Mouse (Mus musculus): Measurements from ENCODE around the gene Sec14l2. TPM values are rescaled to one million over a fixed set of nuclear protein-coding genes. Genes with fewer than 3 reads are reported as not detected.

The Sec14l2 gene
- 9.1 and 9.8 TPM in 2 replicates for polyA plus RNA-seq (2012; rRNA removed)

GRCm38 (mm10) chr11:4122742-4123579 lies at the start of gene Sec14l2:
Gene Sec14l2, minus strand, starts transcription at chr11:4123415.

GRCm38 (mm10) chr11:4159808-4160708 lies 36.8 kb upstream of the Sec14l2 start, which contains the start of the genes Ccdc157 and Sf3a1:
Gene Ccdc157, minus strand, starts transcription at chr11:4160293.
Gene Sf3a1, plus strand, starts transcription at chr11:4160350.

GRCm38 (mm10) chr11:4134986-4135935 lies 12.0 kb upstream of the Sec14l2 start, which contains the start of gene Rnf215:
Gene Rnf215, plus strand, starts transcription at chr11:4135202.

GRCm38 (mm10) chr11:4095171-4096053 lies 27.8 kb downstream of the Sec14l2 start, which contains the start of gene Mtfp1:
Gene Mtfp1, minus strand, starts transcription at chr11:4095445.

GRCm38 (mm10) chr11:4064627-4065122 lies 58.5 kb downstream of the Sec14l2 start, which contains the start of gene Sec14l3:
Gene Sec14l3, plus strand, starts transcription at chr11:4064841.

Other genes starting within 250 kb of the Sec14l2 start
- 0.03 TPM in 2 replicates for gene 4921536K21Rik, start 228.3 kb downstream of the Sec14l2 start, polyA plus RNA-seq (2012; rRNA removed)
- 0.14 and 0.17 TPM in 2 replicates for gene Dusp18, start 228.2 kb downstream of the Sec14l2 start, polyA plus RNA-seq (2012; rRNA removed)
- gene Slc35e4, start 208.8 kb downstream of the Sec14l2 start, polyA plus RNA-seq (2012; rRNA removed), result 0.27 and 0.32 TPM in 2 replicates
- gene Tcn2, start 191.3 kb downstream of the Sec14l2 start, polyA plus RNA-seq (2012; rRNA removed), result 12.6 and 15.1 TPM in 2 replicates
- 37.2 and 39.6 TPM in 2 replicates for gene Pes1, start 159.4 kb downstream of the Sec14l2 start, polyA plus RNA-seq (2012; rRNA removed)
- gene 4930556J24Rik, start 146.6 kb downstream of the Sec14l2 start, polyA plus RNA-seq (2012; rRNA removed), result not detected in 2 replicates
- 0.90 and 1.0 TPM in 2 replicates for gene Gal3st1, start 139.8 kb downstream of the Sec14l2 start, polyA plus RNA-seq (2012; rRNA removed)
- 0.99 and 1.0 TPM in 2 replicates for gene Sec14l4, start 92.0 kb downstream of the Sec14l2 start, polyA plus RNA-seq (2012; rRNA removed)
- not detected in 2 replicates for gene Sec14l3, start 58.6 kb downstream of the Sec14l2 start, polyA plus RNA-seq (2012; rRNA removed)
- gene Mtfp1, start 28.0 kb downstream of the Sec14l2 start, polyA plus RNA-seq (2012; rRNA removed), result 13.6 and 14.1 TPM in 2 replicates
- 4.6 and 5.5 TPM in 2 replicates for gene Rnf215, start 11.8 kb upstream of the Sec14l2 start, polyA plus RNA-seq (2012; rRNA removed)
- gene Ccdc157, start 36.9 kb upstream of the Sec14l2 start, polyA plus RNA-seq (2012; rRNA removed), result 0.90 and 0.99 TPM in 2 replicates
- 19.2 and 20.7 TPM in 2 replicates for gene Sf3a1, start 36.9 kb upstream of the Sec14l2 start, polyA plus RNA-seq (2012; rRNA removed)
- gene Tbc1d10a, start 63.4 kb upstream of the Sec14l2 start, polyA plus RNA-seq (2012; rRNA removed), result 6.1 TPM in 2 replicates
- 0.94 and 0.98 TPM in 2 replicates for gene Castor1, start 94.8 kb upstream of the Sec14l2 start, polyA plus RNA-seq (2012; rRNA removed)
- gene Osm, start 113.0 kb upstream of the Sec14l2 start, polyA plus RNA-seq (2012; rRNA removed), result 0.59 and 0.83 TPM in 2 replicates
- 0.01 and 0.02 TPM in 2 replicates for gene Lif, start 134.1 kb upstream of the Sec14l2 start, polyA plus RNA-seq (2012; rRNA removed)

Measured in liver, embryonic 14 days (tissue).